Mouse (Mus musculus): ENCODE measurements around the gene Slc38a2.

The Slc38a2 gene

GRCm38 (mm10) chr15:96699521-96700511, at the start of gene Slc38a2:
Gene Slc38a2, minus strand, starts transcription at chr15:96699730.
- DNase-seq (ENCODE audit: low spot score), result peak; percentile 85

GRCm38 (mm10) chr15:96749101-96749500, 49.6 kb upstream of the Slc38a2 start:
- no peak for DNase-seq (ENCODE audit: low spot score)

GRCm38 (mm10) chr15:96747551-96747950, 48.0 kb upstream of the Slc38a2 start:
- DNase-seq (ENCODE audit: low spot score), result no peak

- DNase-seq (ENCODE audit: low spot score), result no peak
Observed at GRCm38 (mm10) chr15:96746986-96747385, 47.5 kb upstream of the Slc38a2 start.

GRCm38 (mm10) chr15:96745299-96745698, 45.8 kb upstream of the Slc38a2 start:
- no peak for DNase-seq (ENCODE audit: low spot score)

- no peak for DNase-seq (ENCODE audit: low spot score)
Observed at GRCm38 (mm10) chr15:96744882-96745296, 45.4 kb upstream of the Slc38a2 start.

GRCm38 (mm10) chr15:96744153-96744881, 44.8 kb upstream of the Slc38a2 start:
- DNase-seq (ENCODE audit: low spot score), result no peak

GRCm38 (mm10) chr15:96743257-96743656, 43.7 kb upstream of the Slc38a2 start:
- DNase-seq (ENCODE audit: low spot score), result no peak

GRCm38 (mm10) chr15:96742591-96743241, 43.2 kb upstream of the Slc38a2 start:
- DNase-seq (ENCODE audit: low spot score), result no peak

GRCm38 (mm10) chr15:96740865-96741561, 41.5 kb upstream of the Slc38a2 start:
- DNase-seq (ENCODE audit: low spot score), result no peak

GRCm38 (mm10) chr15:96740091-96740490, 40.6 kb upstream of the Slc38a2 start:
- DNase-seq (ENCODE audit: low spot score), result no peak

- no peak for DNase-seq (ENCODE audit: low spot score)
Observed at GRCm38 (mm10) chr15:96736663-96737385, 37.3 kb upstream of the Slc38a2 start.

- no peak for DNase-seq (ENCODE audit: low spot score)
Observed at GRCm38 (mm10) chr15:96735562-96736160, 36.1 kb upstream of the Slc38a2 start.

GRCm38 (mm10) chr15:96734423-96734822, 34.9 kb upstream of the Slc38a2 start:
- no peak for DNase-seq (ENCODE audit: low spot score)

GRCm38 (mm10) chr15:96730416-96730815, 30.9 kb upstream of the Slc38a2 start:
- no peak for DNase-seq (ENCODE audit: low spot score)

- DNase-seq (ENCODE audit: low spot score), result no peak
Observed at GRCm38 (mm10) chr15:96729785-96730184, 30.3 kb upstream of the Slc38a2 start.

- DNase-seq (ENCODE audit: low spot score), result no peak
Observed at GRCm38 (mm10) chr15:96728993-96729392, 29.5 kb upstream of the Slc38a2 start.

- DNase-seq (ENCODE audit: low spot score), result no peak
Observed at GRCm38 (mm10) chr15:96728346-96728745, 28.8 kb upstream of the Slc38a2 start.

GRCm38 (mm10) chr15:96724506-96724905, 25.0 kb upstream of the Slc38a2 start:
- no peak for DNase-seq (ENCODE audit: low spot score)

- no peak for DNase-seq (ENCODE audit: low spot score)
Observed at GRCm38 (mm10) chr15:96722228-96722627, 22.7 kb upstream of the Slc38a2 start.

GRCm38 (mm10) chr15:96720146-96720545, 20.6 kb upstream of the Slc38a2 start:
- no peak for DNase-seq (ENCODE audit: low spot score)
